Mouse (Mus musculus): Measurements from ENCODE around the gene Mlst8. TPM values are rescaled to one million over a fixed set of nuclear protein-coding genes. Genes with fewer than 3 reads are reported as not detected.
"Not testable (repeated sequence)": the region's sequence is repeated elsewhere in the genome, so short reads cannot be mapped to it uniquely, and the experiment has no call there.

The Mlst8 gene
- polyA plus RNA-seq, 1 experiment from 2014 or later = 30.2 TPM

DNA sequence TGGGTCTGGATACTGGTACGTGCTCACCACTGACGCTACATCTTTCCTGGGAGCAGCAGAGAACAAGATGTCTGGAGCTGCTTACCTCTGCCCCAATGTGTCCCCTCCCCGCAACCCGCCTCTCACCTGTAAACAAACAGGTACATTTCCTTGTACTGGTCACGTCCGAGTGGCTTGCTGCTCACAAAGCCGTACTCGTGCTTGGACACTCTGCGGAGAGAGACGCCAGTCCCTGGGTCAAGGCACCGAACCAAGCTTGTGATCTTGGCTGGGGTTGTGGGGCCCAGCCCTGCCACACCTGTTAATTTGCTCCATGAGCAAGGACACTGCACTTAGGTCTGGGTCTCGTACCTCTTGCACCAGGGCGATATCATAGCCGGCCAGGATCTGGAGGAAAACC lies 36.8 kb downstream of the Mlst8 start:
- ATAC-seq (ENCODE audit: low FRiP score) = no peak
- H3K27ac ChIP-seq = no peak overlapping the region
- 96% methylated on average over 14 of the region's 14 CpGs for WGBS
- H3K4me1 ChIP-seq (replicated peaks; ENCODE audit: control insufficient read depth, insufficient read depth, low read length) = no peaks in the 10 kb centered on the region
- no peak for DNase-seq (ENCODE audit: low spot score)
- H3K9me3 ChIP-seq (ENCODE audit: control insufficient read depth, low read length) = no peaks in the 10 kb centered on the region
- peaks cover 95% of the 10 kb centered on the region for H3K36me3 ChIP-seq (replicated peaks; ENCODE audit: control insufficient read depth, insufficient read depth)
- no peak overlapping the region for H3K4me2 ChIP-seq (replicated peaks)
- H3K4me3 ChIP-seq (replicated peaks; ENCODE audit: low read length) = no peak overlapping the region
- no peak overlapping the region for H3K9ac ChIP-seq
- no peaks in the 10 kb centered on the region for H3K27me3 ChIP-seq (ENCODE audit: control insufficient read depth, insufficient read depth, low read length)

DNA sequence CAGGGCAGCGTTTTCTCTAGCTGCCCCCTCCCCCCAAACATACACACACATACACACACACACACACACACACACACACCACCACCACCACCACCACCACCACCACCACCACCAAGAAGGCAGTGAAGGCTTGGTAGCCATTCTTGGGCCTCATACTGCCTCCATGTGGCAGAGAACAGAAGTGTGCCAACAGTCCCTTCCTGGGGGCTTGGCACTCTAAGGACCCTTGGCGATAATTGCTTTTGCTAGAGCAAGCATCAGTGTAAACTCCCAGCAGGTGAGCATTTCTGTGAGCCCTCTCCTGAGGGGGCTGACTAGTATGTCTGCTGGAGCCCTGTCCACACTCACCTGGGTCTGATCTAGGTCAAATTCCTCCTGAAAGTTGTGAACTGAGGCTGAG lies 37.7 kb downstream of the Mlst8 start:
- ATAC-seq (ENCODE audit: low FRiP score) = no peak
- WGBS = 43% methylated on average over 2 of the region's 2 CpGs
- Histone ChIP-seq H3K9me3 (ENCODE audit: control insufficient read depth, low read length) (no peaks in the 10 kb centered on the region), H3K27me3 (ENCODE audit: control insufficient read depth, insufficient read depth, low read length) (no peaks in the 10 kb centered on the region), H3K27ac (no peak overlapping the region), H3K4me3 (replicated peaks; ENCODE audit: low read length) (no peak overlapping the region), H3K9ac (no peak overlapping the region), H3K4me2 (replicated peaks) (no peak overlapping the region), H3K4me1 (replicated peaks; ENCODE audit: control insufficient read depth, insufficient read depth, low read length) (no peaks in the 10 kb centered on the region), H3K36me3 (replicated peaks; ENCODE audit: control insufficient read depth, insufficient read depth) (peaks cover 95% of the 10 kb centered on the region)
- no peak for DNase-seq (ENCODE audit: low spot score)

DNA sequence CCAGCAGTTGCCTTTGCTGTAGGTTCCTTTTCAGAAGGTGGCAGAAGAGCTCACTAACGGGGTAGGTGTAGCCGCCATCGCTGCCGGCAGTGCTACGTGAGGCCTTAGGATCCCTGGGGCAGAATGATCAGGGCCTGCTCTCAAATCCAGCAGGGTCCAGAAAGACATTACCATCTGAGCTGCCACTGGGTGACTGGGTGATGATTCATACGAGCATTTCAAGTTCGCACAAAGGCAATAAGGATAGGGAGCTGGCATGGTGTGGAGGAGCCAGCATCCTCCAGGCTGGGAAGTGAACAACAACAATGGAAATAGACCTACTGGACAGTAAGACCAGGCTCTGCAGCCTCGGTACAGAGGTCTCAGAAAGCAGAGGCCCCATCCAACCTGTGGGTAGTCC lies 38.5 kb downstream of the Mlst8 start:
- Histone ChIP-seq H3K4me2 (replicated peaks) (no peak overlapping the region), H3K4me1 (replicated peaks; ENCODE audit: control insufficient read depth, insufficient read depth, low read length) (no peaks in the 10 kb centered on the region), H3K4me3 (replicated peaks; ENCODE audit: low read length) (no peak overlapping the region), H3K9ac (no peak overlapping the region), H3K27ac (no peak overlapping the region), H3K36me3 (replicated peaks; ENCODE audit: control insufficient read depth, insufficient read depth) (peaks cover 90% of the 10 kb centered on the region), H3K27me3 (ENCODE audit: control insufficient read depth, insufficient read depth, low read length) (no peaks in the 10 kb centered on the region), H3K9me3 (ENCODE audit: control insufficient read depth, low read length) (no peaks in the 10 kb centered on the region)
- 92% methylated on average over 8 of the region's 8 CpGs for WGBS
- DNase-seq (ENCODE audit: low spot score) (no peak), ATAC-seq (ENCODE audit: low FRiP score) (no peak)

GRCm38 (mm10) chr17:24437016-24437415 lies 41.9 kb downstream of the Mlst8 start:
- ATAC-seq (ENCODE audit: low FRiP score) (peak; percentile 45; the same call in 1 of the 2 replicates), DNase-seq (ENCODE audit: low spot score) (peak; percentile 71)
- H3K9me3 ChIP-seq (ENCODE audit: control insufficient read depth, low read length) = no peaks in the 10 kb centered on the region
- no peak overlapping the region for H3K27ac ChIP-seq
- no peak overlapping the region for H3K4me2 ChIP-seq (replicated peaks)
- peaks cover 62% of the 10 kb centered on the region for H3K36me3 ChIP-seq (replicated peaks; ENCODE audit: control insufficient read depth, insufficient read depth)
- H3K9ac ChIP-seq = no peak overlapping the region
- no peaks in the 10 kb centered on the region for H3K4me1 ChIP-seq (replicated peaks; ENCODE audit: control insufficient read depth, insufficient read depth, low read length)
- H3K27me3 ChIP-seq (ENCODE audit: control insufficient read depth, insufficient read depth, low read length) = no peaks in the 10 kb centered on the region
- no peak overlapping the region for H3K4me3 ChIP-seq (replicated peaks; ENCODE audit: low read length)
- 82% methylated on average over 5 of the region's 5 CpGs for WGBS

DNA sequence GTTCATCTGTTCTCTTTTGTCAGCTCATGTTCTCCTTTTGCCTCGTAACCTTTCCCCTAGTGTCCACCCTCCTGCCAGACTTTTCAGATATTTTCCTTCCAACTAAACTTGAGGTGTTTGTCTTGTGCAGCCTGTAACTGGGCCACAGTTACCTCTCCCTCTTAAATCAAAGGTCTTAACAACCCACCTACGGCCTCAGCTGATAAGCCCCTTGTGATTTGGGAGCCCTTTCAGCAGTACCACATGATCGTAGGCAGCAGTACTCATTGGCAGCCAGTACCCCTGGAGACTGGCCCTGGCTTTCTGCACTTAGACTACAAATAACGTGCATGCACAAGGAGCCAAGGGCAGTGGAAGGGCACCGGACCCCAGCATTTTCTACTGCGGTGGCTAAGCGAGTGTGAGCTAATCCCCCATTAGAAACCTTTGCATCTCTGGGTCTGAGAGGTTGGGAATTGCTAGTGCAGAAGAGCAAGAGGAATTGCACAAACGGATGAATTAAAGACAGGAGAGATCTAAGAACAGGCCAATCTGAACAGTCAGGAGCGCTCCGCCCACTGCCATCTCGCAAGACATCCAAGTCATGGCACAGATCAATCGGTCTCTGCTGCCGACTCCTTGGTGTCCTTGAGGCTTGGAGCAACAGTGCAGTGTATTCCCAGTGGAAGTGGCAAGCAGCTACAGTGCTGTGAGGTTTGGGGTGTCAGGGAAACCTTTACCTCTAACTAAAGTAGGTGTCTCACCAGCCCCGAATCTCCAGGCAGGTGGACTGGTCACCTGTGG lies 49.5 kb downstream of the Mlst8 start:
- H3K4me1 ChIP-seq (replicated peaks; ENCODE audit: control insufficient read depth, insufficient read depth, low read length) = peaks cover 6% of the 10 kb centered on the region
- no peak overlapping the region for H3K27ac ChIP-seq
- H3K9ac ChIP-seq = no peak overlapping the region
- H3K9me3 ChIP-seq (ENCODE audit: control insufficient read depth, low read length) = no peaks in the 10 kb centered on the region
- DNase-seq (ENCODE audit: low spot score) = no peak
- no peak overlapping the region for H3K4me3 ChIP-seq (replicated peaks; ENCODE audit: low read length)
- peaks cover 15% of the 10 kb centered on the region for H3K36me3 ChIP-seq (replicated peaks; ENCODE audit: control insufficient read depth, insufficient read depth)
- H3K4me2 ChIP-seq (replicated peaks) = no peak overlapping the region
- ATAC-seq (ENCODE audit: low FRiP score) = no peak
- 80% methylated on average over 14 of the region's 14 CpGs for WGBS
- H3K27me3 ChIP-seq (ENCODE audit: control insufficient read depth, insufficient read depth, low read length) = no peaks in the 10 kb centered on the region

DNA sequence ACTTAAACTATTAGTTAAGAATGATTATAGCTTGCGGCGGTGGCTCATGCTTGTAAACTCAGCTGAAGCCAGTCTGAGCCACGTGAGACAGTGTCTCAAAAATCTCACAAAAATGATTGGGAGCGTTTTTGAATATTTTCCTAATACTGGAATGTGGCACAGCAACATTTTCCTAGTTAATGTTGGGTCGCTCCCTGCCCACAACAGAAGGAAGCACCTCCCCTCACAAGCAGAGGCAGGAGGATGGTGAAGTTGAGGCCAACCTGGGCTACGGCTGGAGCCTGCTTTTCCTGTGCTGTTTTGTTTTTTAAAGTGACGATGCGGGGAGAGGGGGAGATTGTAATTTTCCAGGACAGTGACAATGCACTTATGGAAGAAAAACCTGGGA lies 51.7 kb downstream of the Mlst8 start:
- ATAC-seq (ENCODE audit: low FRiP score) (no peak), DNase-seq (ENCODE audit: low spot score) (no peak)
- Histone ChIP-seq H3K9ac (peak overlapping the region; percentile 82), H3K36me3 (replicated peaks; ENCODE audit: control insufficient read depth, insufficient read depth) (peaks cover 34% of the 10 kb centered on the region), H3K27me3 (ENCODE audit: control insufficient read depth, insufficient read depth, low read length) (no peaks in the 10 kb centered on the region), H3K9me3 (ENCODE audit: control insufficient read depth, low read length) (no peaks in the 10 kb centered on the region), H3K27ac (peak overlapping the region; percentile 96; the same call in 1 of the 2 replicates), H3K4me2 (replicated peaks) (peak overlapping the region; percentile 69), H3K4me1 (replicated peaks; ENCODE audit: control insufficient read depth, insufficient read depth, low read length) (peaks cover 6% of the 10 kb centered on the region), H3K4me3 (replicated peaks; ENCODE audit: low read length) (peak overlapping the region; percentile 57)
- WGBS = 5% methylated on average over 8 of the region's 8 CpGs

GRCm38 (mm10) chr17:24426471-24427169 lies 52.3 kb downstream of the Mlst8 start, which contains the start of gene Eci1:
TSS of gene Eci1 (plus strand) at chr17:24426641.
- Histone ChIP-seq H3K9me3 (ENCODE audit: control insufficient read depth, low read length) (no peaks in the 10 kb centered on the region), H3K9ac (peak within 1 kb of the TSS; percentile 82), H3K4me1 (replicated peaks; ENCODE audit: control insufficient read depth, insufficient read depth, low read length) (peaks cover 6% of the 10 kb centered on the region), H3K27me3 (ENCODE audit: control insufficient read depth, insufficient read depth, low read length) (no peaks in the 10 kb centered on the region), H3K4me2 (replicated peaks) (peak within 1 kb of the TSS; percentile 69), H3K4me3 (replicated peaks; ENCODE audit: low read length) (peak within 1 kb of the TSS; percentile 57), H3K36me3 (replicated peaks; ENCODE audit: control insufficient read depth, insufficient read depth) (peaks cover 39% of the 10 kb centered on the region), H3K27ac (peak within 1 kb of the TSS; percentile 96)
- ATAC-seq (ENCODE audit: low FRiP score) (peak; percentile 95), DNase-seq (ENCODE audit: low spot score) (peak; percentile 75)
- WGBS = under 1% methylated on average over 48 of the region's 48 CpGs

DNA sequence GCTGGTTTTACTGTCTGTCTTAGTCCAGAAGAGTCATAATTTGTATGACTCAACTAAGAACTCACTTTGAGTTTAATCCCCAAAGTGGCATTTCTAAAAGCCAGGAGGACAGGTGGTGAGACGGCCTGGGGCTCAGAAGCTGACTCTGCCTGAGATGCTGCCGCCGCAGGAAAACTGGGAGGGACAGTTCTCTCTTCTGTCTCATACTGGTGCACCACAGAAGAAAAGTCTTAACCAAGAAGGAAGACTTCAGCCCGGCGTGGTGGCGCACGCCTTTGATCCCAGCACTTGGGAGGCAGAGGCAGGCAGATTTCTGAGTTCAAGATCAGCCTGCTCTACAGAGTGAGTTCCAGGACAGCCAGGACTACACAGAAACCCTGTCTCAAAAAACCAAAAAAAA lies 53.0 kb downstream of the Mlst8 start:
- Histone ChIP-seq H3K4me2 (replicated peaks) (peak overlapping the region; percentile 69), H3K9me3 (ENCODE audit: control insufficient read depth, low read length) (no peaks in the 10 kb centered on the region), H3K27me3 (ENCODE audit: control insufficient read depth, insufficient read depth, low read length) (no peaks in the 10 kb centered on the region), H3K27ac (peak overlapping the region; percentile 96), H3K9ac (peak overlapping the region; percentile 82; the same call in 1 of the 2 replicates), H3K4me1 (replicated peaks; ENCODE audit: control insufficient read depth, insufficient read depth, low read length) (peaks cover 6% of the 10 kb centered on the region), H3K36me3 (replicated peaks; ENCODE audit: control insufficient read depth, insufficient read depth) (peaks cover 46% of the 10 kb centered on the region), H3K4me3 (replicated peaks; ENCODE audit: low read length) (0 out of 2 replicates have a peak overlapping the region, but pooled peaks have one; percentile 57)
- WGBS = 89% methylated on average over 7 of the region's 7 CpGs
- no peak; the same call in 1 of the 2 replicates for ATAC-seq (ENCODE audit: low FRiP score)
- no peak for DNase-seq (ENCODE audit: low spot score)

- not testable (repeated sequence) for H3K27ac ChIP-seq; H3K9me3 ChIP-seq (ENCODE audit: control insufficient read depth, low read length); H3K9ac ChIP-seq; H3K27me3 ChIP-seq (ENCODE audit: control insufficient read depth, insufficient read depth, low read length); H3K4me3 ChIP-seq (replicated peaks; ENCODE audit: low read length); DNase-seq (ENCODE audit: low spot score); ATAC-seq (ENCODE audit: low FRiP score); H3K4me1 ChIP-seq (replicated peaks; ENCODE audit: control insufficient read depth, insufficient read depth, low read length); H3K4me2 ChIP-seq (replicated peaks)
- peaks cover 52% of the 10 kb centered on the region for H3K36me3 ChIP-seq (replicated peaks; ENCODE audit: control insufficient read depth, insufficient read depth)
- 96% methylated on average over 4 of the region's 8 CpGs for WGBS
These were observed 53.6 kb downstream of the Mlst8 start for GRCm38 (mm10) chr17:24425326-24425725.

All from hindbrain, embryonic 14.5 days (tissue).